Mouse (Mus musculus) yolk sac, embryonic 10.5 days (tissue): Measurements from ENCODE around the gene Park7.

Source experiments
- DNase-seq: peaks from one replicate; pipeline ENCODE4 v3.0.0-alpha.2; 2017; ENCODE audit warnings: low spot score

Park7 gene

GRCm38 (mm10) chr4:150914290-150914733 lies at the start of gene Park7, which contains the start of gene Tnfrsf9:
Gene Park7 (minus strand): TSS chr4:150914437.
Gene Tnfrsf9 (plus strand): TSS chr4:150914562.
- peak; percentile 94 for DNase-seq

GRCm38 (mm10) chr4:150963711-150964110 lies 49.5 kb upstream of the Park7 start:
- no peak for DNase-seq

- no peak for DNase-seq
These were observed 48.0 kb upstream of the Park7 start for GRCm38 (mm10) chr4:150962231-150962630.

GRCm38 (mm10) chr4:150958536-150958935 lies 44.3 kb upstream of the Park7 start:
- no peak for DNase-seq

- no peak for DNase-seq
These were observed 42.8 kb upstream of the Park7 start for GRCm38 (mm10) chr4:150957106-150957458.

- no peak for DNase-seq
These were observed 42.3 kb upstream of the Park7 start for GRCm38 (mm10) chr4:150956369-150957105.

GRCm38 (mm10) chr4:150950972-150951371 lies 36.7 kb upstream of the Park7 start:
- DNase-seq: no peak

- DNase-seq: no peak
These were observed 30.5 kb upstream of the Park7 start for GRCm38 (mm10) chr4:150944707-150945106.

GRCm38 (mm10) chr4:150939991-150940651 lies 25.9 kb upstream of the Park7 start:
- DNase-seq: no peak

GRCm38 (mm10) chr4:150938063-150938452 lies 23.8 kb upstream of the Park7 start:
- no peak for DNase-seq

- DNase-seq: no peak
These were observed 23.2 kb upstream of the Park7 start for GRCm38 (mm10) chr4:150937293-150938062.

GRCm38 (mm10) chr4:150933503-150933902 lies 19.3 kb upstream of the Park7 start:
- DNase-seq: no peak

- DNase-seq: no peak
These were observed 13.6 kb upstream of the Park7 start for GRCm38 (mm10) chr4:150927789-150928188.

GRCm38 (mm10) chr4:150926924-150927705 lies 12.9 kb upstream of the Park7 start:
- no peak for DNase-seq

GRCm38 (mm10) chr4:150925923-150926322 lies 11.7 kb upstream of the Park7 start:
- DNase-seq: no peak

- no peak for DNase-seq
These were observed 10.7 kb upstream of the Park7 start for GRCm38 (mm10) chr4:150924936-150925335.

- no peak for DNase-seq
These were observed 10.1 kb upstream of the Park7 start for GRCm38 (mm10) chr4:150924308-150924707.

- DNase-seq: no peak
These were observed 7.0 kb upstream of the Park7 start for GRCm38 (mm10) chr4:150921206-150921605.

- no peak for DNase-seq
These were observed 3.2 kb upstream of the Park7 start for GRCm38 (mm10) chr4:150917336-150918027.

GRCm38 (mm10) chr4:150915181-150915906 lies 1.1 kb upstream of the Park7 start:
- no peak for DNase-seq

- DNase-seq: no peak
These were observed 494 bp downstream of the Park7 start for GRCm38 (mm10) chr4:150913743-150914142.
